Mouse (Mus musculus): ENCODE measurements around the gene Mief2.

The Mief2 gene

GRCm38 (mm10) chr11:60777801-60778370 is 49.7 kb downstream of the Mief2 start:
- no peak for DNase-seq

DNA sequence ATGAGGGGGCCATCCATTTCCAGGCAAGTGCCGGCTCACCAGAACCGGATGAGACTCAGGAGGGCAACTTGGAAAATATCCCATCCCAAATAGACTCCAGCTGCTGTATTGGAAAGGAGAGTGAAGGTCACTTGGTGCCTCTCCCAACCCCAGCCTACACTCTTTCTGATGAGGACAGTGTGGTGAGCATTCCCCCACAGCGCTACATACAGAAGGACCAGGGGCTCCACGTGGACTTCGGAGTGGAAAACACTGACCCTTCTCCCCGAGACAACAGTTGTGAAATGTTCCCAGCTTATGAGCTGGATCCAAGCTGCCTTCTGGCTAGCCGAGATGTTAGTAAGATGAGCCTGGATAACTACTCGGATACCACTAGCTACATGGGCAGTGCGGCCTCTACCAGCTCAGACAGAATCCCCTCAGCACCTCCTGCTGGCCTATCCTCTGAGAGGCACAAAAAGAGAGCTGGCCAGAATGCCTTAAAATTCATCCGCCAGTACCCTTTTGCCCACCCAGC is 51.5 kb downstream of the Mief2 start:
- DNase-seq = no peak
